Mouse (Mus musculus) embryonic facial prominence, embryonic 11.5 days (tissue): ENCODE measurements around the gene Sec31b. TPM values are rescaled to one million over a fixed set of nuclear protein-coding genes. Genes with fewer than 3 reads are reported as not detected.

ENCODE experiments used
- ATAC-seq: fragments of 200-750 bp; cut with Nextera tagmentation; replicated peaks from 2 replicates; pipeline ENCODE4 v1.8.0; 2017; ENCODE audit warnings: low read depth; ENCODE audit not compliant: insufficient number of reproducible peaks, low FRiP score, low TSS enrichment
- DNase-seq: peaks from one replicate; pipeline ENCODE4 v3.0.0-alpha.2; 2015; ENCODE audit warnings: low spot score
- H3K27ac ChIP-seq: fragments of 300-500 bp; sonication (generic); replicated peaks from 2 replicates; pipeline ENCODE4 v1.5.1; 2014; ENCODE audit warnings: mild to moderate bottlenecking, low read depth, low read length, control low read depth
- H3K27me3 ChIP-seq: fragments of 300-500 bp; sonication (generic); 2 replicates; pipeline ENCODE4 v1.6.1; 2014; ENCODE audit warnings: mild to moderate bottlenecking, low read length, moderate library complexity, mixed read lengths; ENCODE audit not compliant: control insufficient read depth, insufficient read depth
- H3K36me3 ChIP-seq: fragments of 300-500 bp; sonication (generic); replicated peaks from 2 replicates; pipeline ENCODE4 v1.6.1; 2014; ENCODE audit warnings: low read depth, mild to moderate bottlenecking, low read length, moderate library complexity, mixed read lengths; ENCODE audit not compliant: control insufficient read depth, insufficient read depth
- H3K4me1 ChIP-seq: fragments of 300-500 bp; sonication (generic); 2 replicates; pipeline ENCODE4 v1.6.1; 2014; ENCODE audit warnings: low read length, mixed read lengths; ENCODE audit not compliant: control insufficient read depth, insufficient read depth
- H3K4me2 ChIP-seq: fragments of 300-500 bp; sonication (generic); 2 replicates; pipeline ENCODE4 v1.6.1; 2014; ENCODE audit warnings: low read depth, mild to moderate bottlenecking, control low read depth, low read length, moderate library complexity
- H3K4me3 ChIP-seq: fragments of 300-500 bp; sonication (generic); 2 replicates; pipeline ENCODE4 v1.5.1; 2014; ENCODE audit warnings: low read depth, low read length, control low read depth
- H3K9ac ChIP-seq: fragments of 300-500 bp; sonication (generic); replicated peaks from 2 replicates; pipeline ENCODE4 v1.6.1; 2014; ENCODE audit warnings: mild to moderate bottlenecking, control low read depth, low read length
- H3K9me3 ChIP-seq: fragments of 300-500 bp; sonication (generic); replicated peaks from 2 replicates; pipeline ENCODE4 v1.6.1; 2016; ENCODE audit warnings: mild to moderate bottlenecking, low read length, inconsistent platforms, mixed read lengths; ENCODE audit not compliant: control insufficient read depth
- WGBS: fragments of 180-500 bp; shearing (Covaris S2); extraction: QIAGEN DNeasy Blood & Tissue Kit; methylation state at CpG from one replicate; pipeline ENCODE4 v1.1.7; 2014; 5-methylcytosine and 5-hydroxymethylcytosine counted together
- polyA plus RNA-seq: library from polyadenylated mRNA; unstranded; fragments of >200 nt; fragmentation: Nextera tagmentation; extraction: Ambion mirVana; gene quantifications from 2 replicates; pipeline ENCODE4 v1.2.1, GENCODE M21; 2014

The Sec31b gene
- polyA plus RNA-seq, 1 experiment from 2014 or later, result 0.17 TPM

DNA sequence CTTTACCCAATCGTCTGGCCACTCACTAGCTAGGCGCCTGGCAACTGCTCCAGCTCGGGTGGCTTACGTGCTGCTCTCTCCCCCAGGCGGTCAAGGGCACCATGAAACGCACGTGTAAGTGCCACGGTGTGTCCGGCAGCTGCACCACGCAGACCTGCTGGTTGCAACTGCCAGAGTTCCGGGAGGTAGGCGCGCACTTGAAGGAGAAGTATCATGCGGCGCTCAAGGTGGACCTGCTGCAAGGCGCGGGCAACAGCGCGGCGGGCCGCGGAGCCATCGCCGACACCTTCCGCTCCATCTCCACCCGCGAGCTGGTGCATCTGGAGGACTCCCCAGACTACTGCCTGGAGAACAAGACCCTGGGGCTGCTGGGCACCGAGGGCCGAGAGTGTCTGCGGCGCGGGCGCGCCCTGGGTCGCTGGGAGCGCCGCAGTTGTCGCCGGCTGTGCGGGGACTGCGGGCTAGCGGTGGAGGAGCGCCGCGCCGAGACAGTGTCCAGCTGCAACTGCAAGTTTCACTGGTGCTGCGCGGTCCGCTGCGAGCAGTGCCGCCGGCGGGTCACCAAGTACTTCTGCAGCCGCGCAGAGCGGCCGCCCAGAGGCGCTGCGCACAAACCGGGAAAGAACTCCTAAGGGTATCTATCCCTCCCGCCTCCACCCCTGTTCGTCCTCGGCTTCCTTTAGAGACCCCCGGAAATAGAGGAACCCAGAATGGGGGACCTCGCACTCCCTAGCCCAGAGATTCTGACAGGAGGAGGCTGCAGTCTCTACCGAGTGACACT lies 34.0 kb downstream of the Sec31b start:
- Histone ChIP-seq H3K9ac (peak overlapping the region; percentile 26), H3K4me1 (peaks cover 10% of the 10 kb centered on the region), H3K9me3 (no peaks in the 10 kb centered on the region), H3K4me3 (peak overlapping the region; percentile 46), H3K4me2 (peak overlapping the region; percentile 96), H3K36me3 (no peaks in the 10 kb centered on the region), H3K27me3 (peaks cover 66% of the 10 kb centered on the region), H3K27ac (no peak overlapping the region)
- DNase-seq, result peak; percentile 64
- no peak; the same call in 1 of the 2 replicates for ATAC-seq
- WGBS, result under 1% methylated on average over 66 of the region's 66 CpGs

DNA sequence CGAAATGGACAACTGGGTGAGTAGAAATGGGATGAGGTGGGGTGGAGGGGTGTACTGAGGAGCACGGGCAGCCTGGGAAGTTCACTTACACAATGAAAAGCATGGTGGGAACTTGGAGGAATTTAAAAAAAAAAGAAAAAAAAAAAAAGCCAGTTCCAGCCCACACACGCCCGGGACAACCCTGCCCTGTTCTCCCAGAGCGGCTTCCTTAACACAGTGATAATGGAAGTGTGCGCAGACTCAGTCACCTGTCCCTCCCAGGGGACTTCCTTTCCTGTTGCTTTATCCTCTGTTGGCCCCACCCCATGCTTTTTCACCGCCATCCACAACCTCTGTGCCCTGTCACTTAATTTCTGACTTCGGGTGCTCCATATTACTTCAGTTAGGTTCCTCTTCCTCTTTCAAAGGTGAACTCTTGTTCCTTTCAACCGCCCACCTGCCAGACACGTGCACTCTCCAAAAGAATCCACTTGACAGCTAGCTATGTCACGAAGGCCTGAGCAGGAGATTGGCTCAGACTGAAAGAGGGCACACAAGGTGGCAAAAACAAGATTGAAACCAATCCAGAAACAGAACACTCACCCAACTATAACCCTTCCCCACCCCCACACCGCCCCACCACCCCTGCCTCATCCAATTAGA lies 35.0 kb downstream of the Sec31b start:
- Histone ChIP-seq H3K4me1 (peaks cover 10% of the 10 kb centered on the region), H3K36me3 (no peaks in the 10 kb centered on the region), H3K4me2 (peak overlapping the region; percentile 96), H3K4me3 (no peak overlapping the region), H3K9me3 (no peaks in the 10 kb centered on the region), H3K27ac (no peak overlapping the region), H3K9ac (no peak overlapping the region), H3K27me3 (peaks cover 61% of the 10 kb centered on the region)
- ATAC-seq, result no peak
- WGBS, result 4% methylated on average over 12 of the region's 12 CpGs
- DNase-seq, result no peak

DNA sequence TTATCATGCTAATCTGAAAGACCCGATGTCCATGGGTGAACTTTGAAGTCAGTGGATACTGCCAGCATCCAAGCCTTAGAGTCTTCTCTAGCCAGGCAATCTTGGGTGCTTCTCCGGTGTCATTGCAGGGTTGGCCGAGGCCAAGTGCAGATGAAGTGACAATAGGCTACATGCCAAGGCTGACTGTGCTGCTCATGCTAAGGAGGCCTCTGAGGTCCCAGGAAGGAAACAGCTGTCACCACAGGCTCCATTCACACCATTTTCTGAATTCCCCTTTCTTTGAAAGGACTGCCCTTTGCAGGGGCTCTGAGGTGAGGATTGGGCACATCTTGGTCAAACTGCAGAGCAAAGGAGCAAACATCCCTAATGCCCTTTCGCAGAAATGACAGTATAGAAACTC lies 42.9 kb downstream of the Sec31b start:
- H3K4me1 ChIP-seq, result no peaks in the 10 kb centered on the region; the same call in 1 of the 2 replicates
- no peak for DNase-seq
- 0 out of 2 replicates have a peak, but pooled peaks cover 5% of the 10 kb centered on the region for H3K27me3 ChIP-seq
- no peak overlapping the region for H3K9ac ChIP-seq
- WGBS, result 76% methylated on average over 4 of the region's 4 CpGs
- no peaks in the 10 kb centered on the region for H3K9me3 ChIP-seq
- H3K27ac ChIP-seq, result no peak overlapping the region
- H3K36me3 ChIP-seq, result no peaks in the 10 kb centered on the region
- ATAC-seq, result no peak
- no peak overlapping the region for H3K4me3 ChIP-seq
- no peak overlapping the region for H3K4me2 ChIP-seq

DNA sequence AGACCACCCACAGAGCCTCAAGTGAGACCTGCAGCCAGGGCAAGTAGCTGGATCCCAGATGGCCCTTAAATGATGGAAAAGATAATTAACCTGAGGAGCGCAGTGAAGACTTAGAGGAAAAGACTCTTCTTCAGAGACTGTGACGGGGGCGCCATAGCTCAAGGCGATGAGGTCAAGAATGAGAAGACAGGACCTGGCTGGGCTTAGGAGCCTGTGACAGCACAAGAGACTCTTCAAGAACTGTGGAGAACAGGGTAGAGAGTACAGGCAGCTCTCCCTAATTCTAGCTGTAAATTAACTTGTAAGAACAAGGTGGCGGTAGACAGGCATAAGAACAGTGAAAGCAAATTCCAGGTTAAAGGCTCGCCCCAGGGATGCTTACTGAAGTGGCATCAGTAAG lies 43.7 kb downstream of the Sec31b start:
- 73% methylated on average over 6 of the region's 6 CpGs for WGBS
- H3K27ac ChIP-seq, result no peak overlapping the region
- no peak overlapping the region for H3K9ac ChIP-seq
- ATAC-seq, result no peak
- no peak overlapping the region for H3K4me2 ChIP-seq
- no peaks in the 10 kb centered on the region for H3K36me3 ChIP-seq
- H3K27me3 ChIP-seq, result 0 out of 2 replicates have a peak, but pooled peaks cover 5% of the 10 kb centered on the region
- DNase-seq, result no peak
- no peak overlapping the region for H3K4me3 ChIP-seq
- H3K9me3 ChIP-seq, result no peaks in the 10 kb centered on the region
- no peaks in the 10 kb centered on the region; the same call in 1 of the 2 replicates for H3K4me1 ChIP-seq

DNA sequence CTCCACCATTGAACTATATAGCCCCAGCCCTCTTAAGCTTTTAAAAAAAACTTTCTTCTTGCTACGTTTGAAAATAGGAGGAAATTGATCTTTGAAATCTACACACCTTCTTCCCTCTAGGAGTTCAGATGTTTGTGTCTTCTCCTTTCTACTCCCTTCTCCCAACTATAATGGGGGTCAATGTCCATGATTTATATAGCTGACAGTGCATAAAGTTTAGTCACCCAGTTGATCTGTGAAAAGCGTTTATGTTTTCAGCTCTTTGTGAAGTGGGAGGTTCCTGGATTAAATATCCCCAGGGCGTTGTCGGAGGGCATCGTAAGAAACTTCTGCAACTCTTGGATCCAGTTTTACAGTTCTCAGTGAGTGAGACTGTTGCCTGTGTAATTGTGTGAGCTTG lies 45.4 kb downstream of the Sec31b start:
- DNase-seq (no peak), ATAC-seq (no peak)
- H3K4me1 ChIP-seq, result no peaks in the 10 kb centered on the region; the same call in 1 of the 2 replicates
- H3K9me3 ChIP-seq, result no peaks in the 10 kb centered on the region
- 42% methylated on average over 5 of the region's 5 CpGs for WGBS
- H3K4me2 ChIP-seq, result no peak overlapping the region
- no peak overlapping the region for H3K9ac ChIP-seq
- H3K27ac ChIP-seq, result no peak overlapping the region
- no peak overlapping the region for H3K4me3 ChIP-seq
- H3K36me3 ChIP-seq, result no peaks in the 10 kb centered on the region
- H3K27me3 ChIP-seq, result 0 out of 2 replicates have a peak, but pooled peaks cover 5% of the 10 kb centered on the region

DNA sequence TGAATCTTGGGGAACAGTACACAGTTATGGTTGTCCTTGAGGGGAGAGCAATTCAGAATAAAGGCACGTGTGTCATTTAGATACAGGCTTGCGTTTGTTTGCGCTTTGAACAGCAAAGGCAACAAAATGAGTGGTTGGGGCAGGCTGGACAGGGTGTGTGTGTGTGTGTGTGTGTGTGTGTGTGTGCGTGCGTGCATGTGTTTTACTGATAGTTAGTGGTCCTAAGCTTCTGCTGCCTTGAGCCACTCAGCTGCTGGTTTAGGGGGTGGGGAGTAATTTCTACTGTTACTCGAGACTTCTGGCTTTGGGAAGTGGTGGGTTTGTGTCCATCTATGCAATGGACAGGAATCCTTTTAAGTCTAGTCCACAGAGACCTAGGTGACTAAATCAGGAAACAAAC lies 46.7 kb downstream of the Sec31b start:
- H3K4me3 ChIP-seq, result no peak overlapping the region
- H3K36me3 ChIP-seq, result no peaks in the 10 kb centered on the region
- ATAC-seq (no peak), DNase-seq (no peak)
- peaks cover 6% of the 10 kb centered on the region; the same call in 1 of the 2 replicates for H3K27me3 ChIP-seq
- H3K4me2 ChIP-seq, result no peak overlapping the region
- H3K9me3 ChIP-seq, result no peaks in the 10 kb centered on the region
- H3K4me1 ChIP-seq, result no peaks in the 10 kb centered on the region; the same call in 1 of the 2 replicates
- no peak overlapping the region for H3K27ac ChIP-seq
- no peak overlapping the region for H3K9ac ChIP-seq
- WGBS, result 60% methylated on average over 6 of the region's 6 CpGs

DNA sequence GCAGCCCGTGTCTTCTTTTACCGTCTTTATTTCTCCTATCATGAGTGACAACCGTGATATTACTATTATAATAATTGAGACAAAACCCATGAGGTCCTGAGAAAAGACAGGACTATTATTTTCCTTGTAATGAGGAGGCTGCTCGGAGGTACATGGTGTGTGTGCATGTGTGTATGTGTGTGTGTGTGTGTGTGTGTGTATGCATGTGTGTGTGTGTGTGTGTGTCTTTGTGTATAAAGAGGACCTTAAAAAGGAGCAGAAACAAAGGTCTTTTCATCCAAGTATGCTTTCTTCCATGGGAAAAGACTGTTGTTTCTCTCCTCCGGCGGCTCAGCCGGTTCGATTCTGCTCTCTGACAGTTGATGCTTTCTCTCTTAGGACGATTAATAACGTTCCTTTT lies 48.7 kb downstream of the Sec31b start:
- Histone ChIP-seq H3K36me3 (no peaks in the 10 kb centered on the region), H3K4me2 (no peak overlapping the region), H3K4me3 (no peak overlapping the region), H3K4me1 (no peaks in the 10 kb centered on the region; the same call in 1 of the 2 replicates), H3K27ac (no peak overlapping the region), H3K9ac (no peak overlapping the region), H3K27me3 (peaks cover 5% of the 10 kb centered on the region; the same call in 1 of the 2 replicates), H3K9me3 (no peaks in the 10 kb centered on the region)
- ATAC-seq, result no peak
- DNase-seq, result no peak
- 62% methylated on average over 10 of the region's 10 CpGs for WGBS

DNA sequence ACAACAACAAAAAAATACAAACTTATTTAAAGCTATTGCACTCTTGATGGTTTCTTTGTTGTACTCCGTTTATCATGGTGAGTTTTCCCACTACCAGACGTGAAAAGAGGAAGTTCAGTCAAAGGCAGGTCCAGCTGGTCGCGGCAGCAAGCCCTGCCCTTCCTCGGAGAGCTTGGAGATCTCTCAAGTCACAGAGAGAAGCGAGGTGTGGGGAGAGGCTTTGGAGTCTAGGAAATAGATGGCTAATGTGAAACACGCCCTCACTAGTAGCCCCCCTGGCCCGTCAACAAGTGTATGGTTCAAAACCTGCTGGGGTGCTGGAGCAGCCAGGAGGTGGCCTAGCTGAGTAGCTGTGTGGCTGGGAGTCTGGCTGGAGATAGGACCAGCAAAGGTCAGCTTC lies 49.2 kb downstream of the Sec31b start:
- WGBS, result 52% methylated on average over 8 of the region's 8 CpGs
- Histone ChIP-seq H3K4me1 (no peaks in the 10 kb centered on the region; the same call in 1 of the 2 replicates), H3K27me3 (peaks cover 5% of the 10 kb centered on the region; the same call in 1 of the 2 replicates), H3K36me3 (no peaks in the 10 kb centered on the region), H3K4me3 (no peak overlapping the region), H3K4me2 (no peak overlapping the region), H3K9me3 (no peaks in the 10 kb centered on the region), H3K9ac (no peak overlapping the region), H3K27ac (no peak overlapping the region)
- ATAC-seq, result no peak
- no peak for DNase-seq
